Mouse (Mus musculus): ENCODE results near the gene Pld5. TPM values are rescaled to one million over a fixed set of nuclear protein-coding genes. Genes with fewer than 3 reads are reported as not detected.

The Pld5 gene
- total and polyA plus RNA-seq, 2 experiments = not detected

DNA sequence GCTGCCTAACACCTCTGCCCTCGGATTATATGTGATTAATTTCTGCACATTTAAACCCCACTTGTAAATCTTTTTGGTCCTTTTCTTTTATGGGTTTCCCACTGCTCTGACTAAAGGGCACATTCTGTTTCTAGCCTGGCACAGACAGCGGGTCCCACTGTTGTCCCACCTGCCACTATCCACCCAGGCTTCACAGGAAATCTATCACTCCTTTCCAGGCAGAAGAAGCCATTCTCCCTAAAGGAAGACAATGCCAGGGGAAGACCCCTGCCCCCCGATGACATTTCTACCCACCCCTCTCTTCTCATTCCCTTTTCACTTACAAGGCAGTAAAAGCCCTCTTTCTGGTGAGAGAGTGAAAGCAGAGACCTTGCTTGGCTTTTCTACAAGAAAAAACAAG is 259.0 kb downstream of the Pld5 start:
- no peaks in the 10 kb centered on the region for H3K4me1 ChIP-seq (ENCODE audit: control insufficient read depth, insufficient read depth, low read length)
- H3K4me3 ChIP-seq (ENCODE audit: insufficient read depth, low read depth, low read length) = no peak overlapping the region
- 65% methylated on average over 3 of the region's 3 CpGs for WGBS
- no peaks in the 10 kb centered on the region for H3K79me2 ChIP-seq (ENCODE audit: control insufficient read depth, insufficient read depth, low read length)
- H3K9ac ChIP-seq (ENCODE audit: low read depth, low read length) = no peak overlapping the region
- no peaks in the 10 kb centered on the region for H3K27me3 ChIP-seq (ENCODE audit: control insufficient read depth, insufficient read depth, low read length)
- no peak overlapping the region for H3K27ac ChIP-seq (replicated peaks; ENCODE audit: insufficient read depth, low read depth, low read length)
- no peaks in the 10 kb centered on the region for H3K36me3 ChIP-seq (ENCODE audit: control insufficient read depth, insufficient read depth, low read length)
- TF ChIP-seq CTCF (IDR thresholded peaks at IDR 0.05; ENCODE audit: low read depth, low read length) (no peak), POLR2A (IDR thresholded peaks at IDR 0.05; ENCODE audit: extremely low read depth, insufficient read depth, low read length) (no peak)
- no peak for DNase-seq (ENCODE audit: extremely low read depth, low read depth, low spot score)

DNA sequence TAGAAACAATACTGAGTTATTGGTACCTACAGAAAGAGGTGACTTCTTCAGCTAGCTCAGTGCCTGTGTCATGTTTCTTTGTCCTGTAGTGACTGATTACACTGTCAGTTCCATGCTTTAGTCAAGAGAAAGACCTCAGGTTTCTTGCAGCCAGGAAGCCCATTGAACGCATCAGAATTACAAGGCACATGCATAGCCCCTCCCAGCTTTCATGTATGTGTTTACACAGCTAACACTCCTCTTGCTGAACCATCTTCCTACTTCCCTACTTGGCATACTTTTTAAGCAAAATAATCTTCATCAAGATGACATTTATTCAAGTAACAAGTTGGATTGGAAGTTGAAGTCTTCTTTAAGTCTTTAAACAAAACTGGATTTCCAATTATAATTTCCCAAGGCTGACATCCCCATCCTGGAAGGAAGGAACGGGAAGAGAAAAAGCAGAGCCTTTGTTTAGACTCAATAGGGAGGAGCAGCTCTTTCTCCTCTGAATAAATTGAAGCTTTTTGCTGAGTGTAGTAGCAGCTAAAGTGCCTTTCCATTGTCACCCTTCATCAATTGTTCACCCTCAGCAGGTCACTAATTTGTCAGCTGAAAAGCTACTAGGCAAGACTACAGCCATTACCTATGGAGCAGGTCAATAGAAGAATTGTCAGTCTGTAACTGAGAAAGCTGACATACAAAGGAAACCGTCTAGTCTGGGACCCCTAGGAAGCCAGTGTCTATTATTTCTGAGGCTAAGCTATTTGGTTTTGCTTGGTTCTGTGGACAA is 261.4 kb downstream of the Pld5 start:
- Histone ChIP-seq H3K9ac (ENCODE audit: low read depth, low read length) (no peak overlapping the region), H3K27ac (replicated peaks; ENCODE audit: insufficient read depth, low read depth, low read length) (no peak overlapping the region), H3K4me3 (ENCODE audit: insufficient read depth, low read depth, low read length) (no peak overlapping the region), H3K79me2 (ENCODE audit: control insufficient read depth, insufficient read depth, low read length) (no peaks in the 10 kb centered on the region), H3K27me3 (ENCODE audit: control insufficient read depth, insufficient read depth, low read length) (no peaks in the 10 kb centered on the region), H3K36me3 (ENCODE audit: control insufficient read depth, insufficient read depth, low read length) (no peaks in the 10 kb centered on the region), H3K4me1 (ENCODE audit: control insufficient read depth, insufficient read depth, low read length) (no peaks in the 10 kb centered on the region)
- WGBS = 47% methylated on average over 3 of the region's 3 CpGs
- DNase-seq (ENCODE audit: extremely low read depth, low read depth, low spot score) = no peak
- no peak for TF ChIP-seq POLR2A (IDR thresholded peaks at IDR 0.05; ENCODE audit: extremely low read depth, insufficient read depth, low read length)
- TF ChIP-seq CTCF (IDR thresholded peaks at IDR 0.05; ENCODE audit: low read depth, low read length) = no peak

DNA sequence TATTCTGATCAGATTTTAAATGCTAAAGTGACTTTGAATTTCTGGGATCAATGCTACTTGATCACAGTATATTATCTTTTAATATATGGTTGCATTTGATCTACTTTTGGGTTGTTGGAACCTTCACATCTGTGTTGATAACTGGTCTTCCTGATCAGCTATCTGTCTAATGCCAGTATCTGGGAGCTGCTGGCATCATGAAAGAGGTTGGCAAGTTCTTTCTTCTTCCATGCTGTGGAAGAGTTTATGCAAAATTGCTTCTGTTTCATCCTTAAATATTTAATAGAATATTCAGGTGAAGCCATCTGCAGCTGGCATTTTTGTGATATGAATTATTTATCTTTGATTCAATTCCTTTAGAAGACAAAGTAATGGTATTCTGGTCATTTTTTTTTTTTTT is 263.6 kb downstream of the Pld5 start:
- H3K36me3 ChIP-seq (ENCODE audit: control insufficient read depth, insufficient read depth, low read length) = no peaks in the 10 kb centered on the region
- no peak overlapping the region for H3K4me3 ChIP-seq (ENCODE audit: insufficient read depth, low read depth, low read length)
- no peaks in the 10 kb centered on the region for H3K79me2 ChIP-seq (ENCODE audit: control insufficient read depth, insufficient read depth, low read length)
- no peak for DNase-seq (ENCODE audit: extremely low read depth, low read depth, low spot score)
- no peak overlapping the region for H3K27ac ChIP-seq (replicated peaks; ENCODE audit: insufficient read depth, low read depth, low read length)
- no peak overlapping the region for H3K9ac ChIP-seq (ENCODE audit: low read depth, low read length)
- H3K4me1 ChIP-seq (ENCODE audit: control insufficient read depth, insufficient read depth, low read length) = no peaks in the 10 kb centered on the region
- H3K27me3 ChIP-seq (ENCODE audit: control insufficient read depth, insufficient read depth, low read length) = no peaks in the 10 kb centered on the region
- TF ChIP-seq POLR2A (IDR thresholded peaks at IDR 0.05; ENCODE audit: extremely low read depth, insufficient read depth, low read length) = no peak
- no peak for TF ChIP-seq CTCF (IDR thresholded peaks at IDR 0.05; ENCODE audit: low read depth, low read length)

DNA sequence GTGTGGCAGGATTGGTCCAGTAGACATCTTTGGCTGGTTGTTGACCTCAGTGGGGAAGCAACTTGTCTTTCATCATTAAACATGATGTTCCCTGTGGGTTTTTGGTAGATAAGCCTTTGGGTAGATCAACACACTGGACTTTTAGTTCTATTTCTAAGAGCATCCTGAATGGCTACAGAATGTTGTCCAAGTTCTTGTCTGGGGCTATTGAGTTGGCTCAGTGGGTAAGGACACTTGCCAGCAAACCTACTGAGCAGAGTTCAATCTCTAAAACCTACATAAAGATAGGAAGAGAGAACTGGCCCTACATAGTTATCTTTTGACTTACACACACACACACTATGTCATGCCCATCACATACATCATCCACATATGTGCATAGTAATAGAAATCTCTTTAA is 264.0 kb downstream of the Pld5 start:
- Histone ChIP-seq H3K27ac (replicated peaks; ENCODE audit: insufficient read depth, low read depth, low read length) (no peak overlapping the region), H3K27me3 (ENCODE audit: control insufficient read depth, insufficient read depth, low read length) (no peaks in the 10 kb centered on the region), H3K36me3 (ENCODE audit: control insufficient read depth, insufficient read depth, low read length) (no peaks in the 10 kb centered on the region), H3K79me2 (ENCODE audit: control insufficient read depth, insufficient read depth, low read length) (no peaks in the 10 kb centered on the region), H3K4me1 (ENCODE audit: control insufficient read depth, insufficient read depth, low read length) (no peaks in the 10 kb centered on the region), H3K9ac (ENCODE audit: low read depth, low read length) (no peak overlapping the region), H3K4me3 (ENCODE audit: insufficient read depth, low read depth, low read length) (no peak overlapping the region)
- DNase-seq (ENCODE audit: extremely low read depth, low read depth, low spot score) = no peak
- TF ChIP-seq CTCF (IDR thresholded peaks at IDR 0.05; ENCODE audit: low read depth, low read length) (no peak), POLR2A (IDR thresholded peaks at IDR 0.05; ENCODE audit: extremely low read depth, insufficient read depth, low read length) (no peak)

DNA sequence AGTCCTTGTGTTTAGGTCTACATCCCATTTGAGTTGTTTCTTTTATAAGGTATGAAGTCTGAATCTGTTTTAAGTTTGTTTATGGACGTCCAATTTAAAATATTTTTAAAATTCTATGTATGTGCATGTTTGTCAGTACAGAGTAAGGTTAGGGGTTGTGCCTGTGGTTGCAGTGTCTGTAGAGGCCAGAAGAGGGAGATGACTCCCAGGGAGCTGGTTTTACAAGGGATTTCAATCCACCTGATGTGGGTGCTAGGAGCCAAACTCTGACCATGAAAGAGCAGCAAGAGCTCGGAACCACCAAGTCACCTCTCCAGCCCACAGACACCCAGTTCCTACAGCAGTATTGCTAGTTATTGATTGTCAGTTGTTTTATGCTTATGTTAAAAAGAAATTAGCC is 266.7 kb downstream of the Pld5 start:
- no peaks in the 10 kb centered on the region for H3K27me3 ChIP-seq (ENCODE audit: control insufficient read depth, insufficient read depth, low read length)
- H3K4me1 ChIP-seq (ENCODE audit: control insufficient read depth, insufficient read depth, low read length) = no peaks in the 10 kb centered on the region
- no peak for DNase-seq (ENCODE audit: extremely low read depth, low read depth, low spot score)
- WGBS = 67% methylated on average over 2 of the region's 2 CpGs
- H3K36me3 ChIP-seq (ENCODE audit: control insufficient read depth, insufficient read depth, low read length) = no peaks in the 10 kb centered on the region
- no peak overlapping the region for H3K4me3 ChIP-seq (ENCODE audit: insufficient read depth, low read depth, low read length)
- no peaks in the 10 kb centered on the region for H3K79me2 ChIP-seq (ENCODE audit: control insufficient read depth, insufficient read depth, low read length)
- no peak for TF ChIP-seq CTCF (IDR thresholded peaks at IDR 0.05; ENCODE audit: low read depth, low read length)
- TF ChIP-seq POLR2A (IDR thresholded peaks at IDR 0.05; ENCODE audit: extremely low read depth, insufficient read depth, low read length) = no peak
- H3K27ac ChIP-seq (replicated peaks; ENCODE audit: insufficient read depth, low read depth, low read length) = no peak overlapping the region
- no peak overlapping the region for H3K9ac ChIP-seq (ENCODE audit: low read depth, low read length)

DNA sequence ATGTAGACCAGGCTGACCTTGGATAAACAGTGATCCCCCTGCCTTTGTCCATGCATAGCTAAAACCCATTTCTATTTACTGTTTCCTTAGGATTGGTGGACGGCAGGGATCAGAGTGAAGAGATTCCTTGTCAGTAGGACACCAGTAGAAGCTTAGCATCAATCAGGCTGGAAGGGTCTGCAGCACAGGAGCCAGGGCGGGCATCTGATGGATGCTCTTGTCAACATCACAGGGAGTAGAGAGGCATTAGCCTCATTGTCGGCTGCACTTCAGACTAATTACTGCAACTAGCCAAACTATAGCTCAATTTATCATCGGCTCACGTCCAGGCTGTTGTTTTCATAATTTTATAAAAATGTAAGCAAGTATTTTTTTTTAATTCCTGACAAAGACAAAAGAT is 274.5 kb downstream of the Pld5 start:
- H3K9ac ChIP-seq (ENCODE audit: low read depth, low read length) = no peak overlapping the region
- TF ChIP-seq CTCF (IDR thresholded peaks at IDR 0.05; ENCODE audit: low read depth, low read length) (no peak), POLR2A (IDR thresholded peaks at IDR 0.05; ENCODE audit: extremely low read depth, insufficient read depth, low read length) (no peak)
- WGBS = 69% methylated on average over 5 of the region's 5 CpGs
- H3K36me3 ChIP-seq (ENCODE audit: control insufficient read depth, insufficient read depth, low read length) = no peaks in the 10 kb centered on the region
- DNase-seq (ENCODE audit: extremely low read depth, low read depth, low spot score) = no peak
- no peak overlapping the region for H3K27ac ChIP-seq (replicated peaks; ENCODE audit: insufficient read depth, low read depth, low read length)
- H3K4me1 ChIP-seq (ENCODE audit: control insufficient read depth, insufficient read depth, low read length) = no peaks in the 10 kb centered on the region
- no peaks in the 10 kb centered on the region for H3K79me2 ChIP-seq (ENCODE audit: control insufficient read depth, insufficient read depth, low read length)
- H3K27me3 ChIP-seq (ENCODE audit: control insufficient read depth, insufficient read depth, low read length) = no peaks in the 10 kb centered on the region
- no peak overlapping the region for H3K4me3 ChIP-seq (ENCODE audit: insufficient read depth, low read depth, low read length)

Measured in liver, adult 2 months (tissue).